Mouse (Mus musculus): ENCODE results near the gene Ctsa. TPM values are rescaled to one million over a fixed set of nuclear protein-coding genes. Genes with fewer than 3 reads are reported as not detected.
"Not testable (repeated sequence)": the region's sequence is repeated elsewhere in the genome, so short reads cannot be mapped to it uniquely, and the experiment has no call there.

Gene Ctsa
- polyA plus RNA-seq, 1 experiment from 2014 or later, result 98.4 TPM

GRCm38 (mm10) chr2:164831029-164831428 lies 1.6 kb upstream of the Ctsa start:
- H3K4me2 ChIP-seq (replicated peaks), result no peak overlapping the region
- H3K27ac ChIP-seq (replicated peaks), result no peak overlapping the region
- 86% methylated on average over 10 of the region's 10 CpGs for WGBS
- H3K4me1 ChIP-seq, result peaks cover 23% of the 10 kb centered on the region
- no peak overlapping the region for H3K4me3 ChIP-seq
- H3K9me3 ChIP-seq, result no peaks in the 10 kb centered on the region
- no peak for ATAC-seq (replicated peaks)
- H3K27me3 ChIP-seq, result no peaks in the 10 kb centered on the region
- no peak overlapping the region for H3K9ac ChIP-seq (replicated peaks)
- peaks cover 15% of the 10 kb centered on the region for H3K36me3 ChIP-seq

GRCm38 (mm10) chr2:164832032-164832747 lies 483 bp upstream of the Ctsa start:
- Histone ChIP-seq H3K9me3 (no peaks in the 10 kb centered on the region), H3K27me3 (no peaks in the 10 kb centered on the region), H3K4me1 (peaks cover 23% of the 10 kb centered on the region), H3K36me3 (peaks cover 4% of the 10 kb centered on the region), H3K27ac (replicated peaks) (peak overlapping the region; percentile 82), H3K9ac (replicated peaks) (peak overlapping the region; percentile 73), H3K4me3 (peak overlapping the region; percentile 81), H3K4me2 (replicated peaks) (peak overlapping the region; percentile 100)
- ATAC-seq (replicated peaks), result no peak; the same call in 1 of the 2 replicates
- 61% methylated on average over 16 of the region's 16 CpGs for WGBS

GRCm38 (mm10) chr2:164833314-164833959 lies 764 bp downstream of the Ctsa start, which contains the start of gene Neurl2:
Gene Neurl2 (minus strand): TSS chr2:164833456.
- Histone ChIP-seq H3K9ac (replicated peaks) (peak within 1 kb of the TSS; percentile 73), H3K9me3 (no peaks in the 10 kb centered on the region), H3K4me1 (peaks cover 23% of the 10 kb centered on the region), H3K4me2 (replicated peaks) (peak within 1 kb of the TSS; percentile 100), H3K27ac (replicated peaks) (peak within 1 kb of the TSS; percentile 82), H3K36me3 (peaks cover 9% of the 10 kb centered on the region), H3K4me3 (peak within 1 kb of the TSS; percentile 81), H3K27me3 (no peaks in the 10 kb centered on the region)
- peak; percentile 65 for ATAC-seq (replicated peaks)
- WGBS, result under 1% methylated on average over 31 of the region's 31 CpGs

- Histone ChIP-seq H3K4me3 (peak overlapping the region; percentile 81), H3K27ac (replicated peaks) (no peak overlapping the region), H3K4me1 (peaks cover 23% of the 10 kb centered on the region), H3K9me3 (no peaks in the 10 kb centered on the region), H3K4me2 (replicated peaks) (peak overlapping the region; percentile 100), H3K36me3 (peaks cover 16% of the 10 kb centered on the region), H3K9ac (replicated peaks) (peak overlapping the region; percentile 73), H3K27me3 (no peaks in the 10 kb centered on the region)
- ATAC-seq (replicated peaks), result no peak
- 52% methylated on average over 8 of the region's 8 CpGs for WGBS
Measured at GRCm38 (mm10) chr2:164834531-164834930, 1.9 kb downstream of the Ctsa start.

- Histone ChIP-seq H3K4me2 (replicated peaks) (no peak overlapping the region), H3K27me3 (no peaks in the 10 kb centered on the region), H3K9ac (replicated peaks) (no peak overlapping the region), H3K4me3 (0 out of 2 replicates have a peak overlapping the region, but pooled peaks have one; percentile 81), H3K9me3 (no peaks in the 10 kb centered on the region), H3K4me1 (peaks cover 23% of the 10 kb centered on the region), H3K36me3 (peaks cover 20% of the 10 kb centered on the region), H3K27ac (replicated peaks) (no peak overlapping the region)
- 91% methylated on average over 4 of the region's 4 CpGs for WGBS
- ATAC-seq (replicated peaks), result no peak
Measured at GRCm38 (mm10) chr2:164835164-164835563, 2.5 kb downstream of the Ctsa start.

- ATAC-seq (replicated peaks), result no peak
- Histone ChIP-seq H3K4me1 (no peaks in the 10 kb centered on the region), H3K9me3 (no peaks in the 10 kb centered on the region), H3K27me3 (no peaks in the 10 kb centered on the region), H3K4me2 (replicated peaks) (no peak overlapping the region), H3K27ac (replicated peaks) (no peak overlapping the region), H3K36me3 (no peaks in the 10 kb centered on the region), H3K4me3 (no peak overlapping the region), H3K9ac (replicated peaks) (no peak overlapping the region)
- WGBS, result 54% methylated on average over 3 of the region's 3 CpGs
Measured at GRCm38 (mm10) chr2:164845782-164846181, 13.1 kb downstream of the Ctsa start.

- no peak overlapping the region for H3K4me3 ChIP-seq
- WGBS, result 90% methylated on average over 8 of the region's 8 CpGs
- no peaks in the 10 kb centered on the region for H3K4me1 ChIP-seq
- no peaks in the 10 kb centered on the region for H3K36me3 ChIP-seq
- ATAC-seq (replicated peaks), result no peak
- no peaks in the 10 kb centered on the region for H3K9me3 ChIP-seq
- H3K27me3 ChIP-seq, result peaks cover 4% of the 10 kb centered on the region
- H3K4me2 ChIP-seq (replicated peaks), result no peak overlapping the region
- H3K27ac ChIP-seq (replicated peaks), result no peak overlapping the region
- no peak overlapping the region for H3K9ac ChIP-seq (replicated peaks)
Measured at GRCm38 (mm10) chr2:164850061-164850460, 17.4 kb downstream of the Ctsa start.

- H3K4me1 ChIP-seq, result peaks cover 21% of the 10 kb centered on the region
Measured at GRCm38 (mm10) chr2:164855572-164855971, 22.9 kb downstream of the Ctsa start.

GRCm38 (mm10) chr2:164856309-164857100 lies 23.8 kb downstream of the Ctsa start:
- no peak overlapping the region for H3K27ac ChIP-seq (replicated peaks)
- peak overlapping the region; percentile 39 for H3K9ac ChIP-seq (replicated peaks)
- no peaks in the 10 kb centered on the region for H3K9me3 ChIP-seq
- ATAC-seq (replicated peaks), result peak; percentile 8; the same call in 1 of the 2 replicates
- no peaks in the 10 kb centered on the region for H3K36me3 ChIP-seq
- H3K4me1 ChIP-seq, result peaks cover 21% of the 10 kb centered on the region
- peak overlapping the region; percentile 90 for H3K4me2 ChIP-seq (replicated peaks)
- 2% methylated on average over 42 of the region's 42 CpGs for WGBS
- H3K4me3 ChIP-seq, result peak overlapping the region; percentile 44
- peaks cover 37% of the 10 kb centered on the region for H3K27me3 ChIP-seq

More at GRCm38 (mm10) chr2:164855572-164855971, 22.9 kb downstream of the Ctsa start:
- H3K9ac ChIP-seq (replicated peaks); H3K4me2 ChIP-seq (replicated peaks); H3K27ac ChIP-seq (replicated peaks); ATAC-seq (replicated peaks); H3K4me3 ChIP-seq; H3K36me3 ChIP-seq; H3K9me3 ChIP-seq: not testable (repeated sequence)
- WGBS, result 82% methylated on average over 5 of the region's 5 CpGs
- peaks cover 37% of the 10 kb centered on the region for H3K27me3 ChIP-seq

GRCm38 (mm10) chr2:164857101-164857821 lies 24.6 kb downstream of the Ctsa start, which contains the start of gene Pltp:
Gene Pltp (minus strand): TSS chr2:164857711.
- Histone ChIP-seq H3K9me3 (no peaks in the 10 kb centered on the region), H3K36me3 (no peaks in the 10 kb centered on the region), H3K4me2 (replicated peaks) (peak within 1 kb of the TSS; percentile 90), H3K4me1 (peaks cover 26% of the 10 kb centered on the region), H3K27ac (replicated peaks) (no peak within 1 kb of the TSS), H3K9ac (replicated peaks) (peak within 1 kb of the TSS; percentile 39), H3K27me3 (peaks cover 37% of the 10 kb centered on the region), H3K4me3 (peak within 1 kb of the TSS; percentile 44)
- peak; percentile 57 for ATAC-seq (replicated peaks)
- under 1% methylated on average over 45 of the region's 47 CpGs for WGBS

GRCm38 (mm10) chr2:164857842-164858553 lies 25.3 kb downstream of the Ctsa start:
- Histone ChIP-seq H3K4me2 (replicated peaks) (peak overlapping the region; percentile 90), H3K4me1 (peaks cover 31% of the 10 kb centered on the region), H3K9ac (replicated peaks) (no peak overlapping the region), H3K4me3 (peak overlapping the region; percentile 44), H3K27me3 (peaks cover 37% of the 10 kb centered on the region), H3K27ac (replicated peaks) (no peak overlapping the region), H3K36me3 (no peaks in the 10 kb centered on the region), H3K9me3 (no peaks in the 10 kb centered on the region)
- 3% methylated on average over 19 of the region's 19 CpGs for WGBS
- no peak for ATAC-seq (replicated peaks)
